Mouse (Mus musculus): ENCODE measurements at regions not wholly inside any gene's neighbourhood (a gene's known extent, or its start where the extent isn't known, plus 50 kb on each side); places are given as distances from the start of the nearest gene placed in this dataset.

DNA sequence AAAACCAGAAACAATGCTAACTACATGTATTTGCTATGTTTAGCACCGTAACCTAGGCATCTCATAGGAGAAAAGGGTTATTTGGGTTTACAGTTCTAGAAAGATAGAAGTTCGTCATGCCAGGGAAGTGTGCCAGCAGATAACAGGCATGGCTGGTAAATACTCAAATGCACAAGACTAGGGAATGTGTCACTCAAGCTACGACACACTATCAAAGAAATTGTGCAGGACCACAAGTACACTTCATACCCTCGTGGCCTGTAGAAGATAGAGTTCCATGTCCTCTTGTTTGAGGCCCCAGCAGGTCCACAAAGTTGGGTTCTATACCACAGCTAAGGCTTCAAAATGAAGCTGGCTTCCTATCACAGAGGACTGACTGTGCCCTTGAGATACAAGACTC is 103.1 kb upstream of the Car8 start:
- TF ChIP-seq CTCF (IDR thresholded peaks at IDR 0.05; ENCODE audit: low read depth) (no peak), EP300 (IDR thresholded peaks at IDR 0.05; ENCODE audit: low read depth) (no peak)
